Mouse (Mus musculus) spleen, adult 2 months (tissue): ENCODE measurements around the gene Plekhj1.

Experiments used
- CTCF ChIP-seq: fragments of 200-500 bp; IDR thresholded peaks from 2 replicates; pipeline ENCODE4 v1.5.1; 2011; ENCODE audit warnings: mild to moderate bottlenecking, inconsistent platforms; ENCODE audit not compliant: insufficient read depth, insufficient read length, insufficient replicate concordance; ENCODE audit errors: extremely low read depth
- POLR2A ChIP-seq: fragments of 200-500 bp; IDR thresholded peaks from 2 replicates; pipeline ENCODE4 v1.6.1; 2011; ENCODE audit warnings: low read depth, low read length, inconsistent platforms

DNA sequence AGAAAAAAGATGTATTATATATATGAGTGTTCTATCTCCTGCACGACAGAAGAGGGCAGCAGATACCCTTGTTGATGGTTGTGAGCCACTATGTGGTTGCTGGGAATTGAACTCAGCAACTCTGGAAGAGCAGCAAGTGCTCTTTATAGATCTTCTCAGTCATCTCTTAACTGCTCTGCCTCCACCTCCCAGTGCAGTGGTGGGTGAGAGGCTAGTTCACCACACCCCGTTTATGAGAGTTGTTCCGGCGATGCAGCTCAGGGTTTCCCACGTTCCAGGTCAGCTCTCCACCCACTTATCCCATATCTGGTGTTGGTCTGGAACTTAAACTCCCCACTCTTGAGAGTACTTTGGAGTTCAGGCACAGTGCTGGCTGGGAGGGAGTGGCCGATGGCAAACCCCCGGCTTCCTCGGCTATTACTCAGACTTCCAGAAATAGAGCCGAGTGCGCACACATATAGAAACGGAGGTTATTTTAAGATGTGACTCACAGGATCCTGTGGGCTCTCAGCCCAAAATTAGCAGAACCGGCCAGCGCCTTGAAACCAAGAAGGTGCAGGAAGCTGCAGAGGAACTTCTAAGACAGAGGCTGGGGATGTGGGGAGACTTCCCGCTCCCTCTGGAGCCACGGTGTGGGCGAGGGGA, 47.1 kb downstream of the Plekhj1 start:
- TF ChIP-seq POLR2A (no peak), CTCF (peak; percentile 28; the same call in 1 of the 2 replicates)
